Mouse (Mus musculus): ENCODE data around the gene Zcchc7.
"Not testable (repeated sequence)": the region's sequence is repeated elsewhere in the genome, so short reads cannot be mapped to it uniquely, and the experiment has no call there.

Zcchc7 gene

DNA sequence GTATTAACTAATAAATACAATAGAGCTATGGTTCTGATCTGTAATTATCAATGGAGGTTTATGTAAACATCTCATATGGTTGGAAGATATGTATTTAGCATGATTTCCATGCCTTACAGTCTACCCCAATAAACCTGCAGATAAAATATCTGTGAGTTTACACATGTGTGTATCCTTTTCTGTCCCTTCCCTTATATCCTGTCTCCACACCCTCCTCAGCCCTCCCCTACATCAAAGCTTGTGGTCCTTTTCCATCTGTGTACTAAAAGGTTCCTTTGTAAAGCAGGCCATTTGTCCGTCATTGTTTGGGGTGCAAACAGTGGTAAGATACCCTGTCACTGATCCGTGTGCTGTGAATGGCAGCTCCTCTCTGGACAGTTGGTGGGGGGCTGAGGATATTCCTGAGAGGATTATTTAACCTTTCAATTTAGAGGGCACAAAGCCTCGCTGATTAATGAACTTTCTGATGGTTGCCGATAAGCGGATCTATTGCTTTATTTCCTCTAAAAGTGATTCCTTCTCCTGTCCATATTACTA lies 161.7 kb downstream of the Zcchc7 start:
- no peak for DNase-seq (ENCODE audit: low read depth, low spot score)

DNA sequence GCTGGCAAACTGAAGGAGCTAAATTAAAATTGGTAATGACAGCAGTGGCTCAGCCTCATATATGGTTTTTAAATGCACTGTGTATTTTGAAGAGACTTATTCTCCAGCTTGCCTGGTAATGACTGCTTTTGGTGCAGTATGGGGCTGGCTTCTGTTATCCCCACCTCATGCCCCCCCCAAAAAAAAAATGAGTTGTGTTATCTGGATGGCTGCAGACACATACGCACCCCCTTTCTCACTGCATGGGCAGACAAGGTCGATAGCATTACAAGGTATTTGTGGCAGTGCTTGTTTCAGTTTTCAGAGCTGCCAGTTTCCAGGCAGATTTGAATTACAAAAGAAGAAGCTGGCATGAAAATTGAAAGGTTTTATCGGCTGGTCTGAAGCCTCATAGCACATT lies 162.2 kb downstream of the Zcchc7 start:
- no peak for DNase-seq (ENCODE audit: low read depth, low spot score)

DNA sequence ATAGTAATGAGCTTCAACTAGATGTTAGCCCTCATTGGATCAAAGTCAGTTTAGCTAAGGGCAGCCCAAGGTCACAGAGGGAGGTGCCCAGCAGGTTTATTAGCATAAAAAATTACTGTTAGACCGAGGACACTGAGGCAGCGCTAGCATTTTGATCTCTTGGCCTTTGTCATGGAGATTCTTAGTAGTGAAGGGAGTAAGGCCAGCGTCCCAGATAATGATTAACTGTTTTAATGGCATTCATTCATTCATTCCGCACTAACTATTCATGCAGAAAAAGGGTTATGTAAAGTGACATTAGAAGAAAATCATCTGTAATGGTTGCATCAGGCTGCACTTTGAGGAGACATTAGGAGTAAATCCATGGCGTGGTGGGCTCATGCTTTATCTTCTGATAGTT lies 165.2 kb downstream of the Zcchc7 start:
- DNase-seq (ENCODE audit: low read depth, low spot score): no peak

DNA sequence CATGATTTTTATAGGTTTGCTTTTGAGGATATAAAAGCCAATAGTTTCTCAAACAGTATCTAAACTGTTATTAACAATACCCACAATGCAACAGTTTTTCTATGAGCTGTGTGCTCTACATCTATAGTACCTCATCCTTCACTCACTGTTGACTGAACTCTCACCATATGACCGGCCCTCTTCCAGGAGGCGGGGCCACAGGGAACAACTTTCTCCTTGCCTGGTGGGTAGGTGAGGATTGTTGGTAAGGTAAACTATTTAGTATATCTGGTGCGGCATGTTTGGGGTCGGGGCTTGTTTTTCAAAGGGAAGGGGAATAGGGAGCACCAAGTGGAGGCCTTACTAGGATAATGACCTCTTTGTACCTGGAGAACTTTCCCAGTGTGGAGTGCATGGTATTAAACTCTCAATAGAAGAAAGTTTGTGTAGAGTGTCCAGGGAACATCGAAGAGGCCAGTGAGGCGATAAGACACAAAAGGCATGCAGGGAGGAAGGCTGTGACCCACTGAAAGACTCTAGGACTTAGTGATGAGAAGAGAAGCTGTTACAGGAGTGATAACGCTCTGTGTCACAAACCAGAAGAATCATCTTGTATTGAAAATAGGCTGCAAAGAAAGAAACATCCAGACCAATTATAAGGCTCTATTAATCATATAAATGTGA lies 166.9 kb downstream of the Zcchc7 start:
- no peak for DNase-seq (ENCODE audit: low read depth, low spot score)

DNA sequence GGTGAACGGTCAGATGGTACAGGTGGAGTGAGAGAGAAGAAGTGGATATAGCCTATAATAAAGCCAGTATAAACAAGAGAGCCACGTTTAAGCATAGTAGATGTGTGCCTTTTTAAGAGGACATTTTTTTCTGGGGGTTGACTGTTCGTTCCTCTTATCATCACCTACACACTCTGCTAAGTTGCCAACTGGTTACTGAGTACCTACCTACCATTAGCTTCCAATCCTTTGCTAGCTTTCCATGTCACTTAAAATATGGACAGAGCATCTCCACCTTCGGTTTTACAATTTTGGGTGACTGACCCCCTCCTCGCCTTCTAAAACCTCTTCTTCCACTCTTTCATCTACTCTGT lies 167.4 kb downstream of the Zcchc7 start:
- DNase-seq (ENCODE audit: low read depth, low spot score): no peak

DNA sequence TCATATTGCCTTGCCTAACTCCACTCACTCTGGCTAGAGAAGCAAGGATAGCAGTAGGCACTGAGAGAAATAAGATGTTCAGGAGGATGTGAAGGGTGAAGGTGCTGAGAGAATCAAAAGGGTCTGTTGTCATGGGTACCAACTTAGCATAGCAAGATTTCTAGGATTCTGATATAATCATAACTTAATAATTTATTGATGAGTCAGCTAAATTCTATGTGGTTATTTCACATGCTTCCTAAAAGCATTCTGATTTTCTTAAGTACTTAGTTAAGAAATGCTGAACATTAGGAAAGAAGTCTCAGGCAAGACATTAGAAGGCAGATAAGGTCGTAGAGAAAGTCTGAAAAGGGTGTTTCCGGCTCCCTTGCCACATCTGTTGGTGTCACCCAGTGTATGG lies 172.3 kb downstream of the Zcchc7 start:
- no peak for DNase-seq (ENCODE audit: low read depth, low spot score)

DNA sequence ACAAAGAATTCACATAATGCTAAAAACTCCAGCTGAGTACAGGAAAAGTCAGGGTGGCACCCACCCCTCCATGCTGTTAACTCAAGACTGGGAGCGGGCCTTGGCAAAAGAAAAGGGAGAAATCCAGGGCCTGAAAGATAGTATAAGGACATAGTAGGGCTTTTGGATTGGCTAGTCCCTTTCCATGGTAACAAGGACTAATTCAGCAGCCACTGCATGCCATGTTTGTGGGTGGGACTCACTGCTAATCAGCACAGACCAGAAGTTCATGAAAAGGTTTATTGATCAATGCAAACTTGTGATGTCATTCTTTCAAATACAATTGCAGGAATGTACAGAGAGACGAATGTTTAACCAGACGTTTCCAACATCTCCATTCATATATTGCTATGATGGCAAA lies 173.1 kb downstream of the Zcchc7 start:
- no peak for DNase-seq (ENCODE audit: low read depth, low spot score)

DNA sequence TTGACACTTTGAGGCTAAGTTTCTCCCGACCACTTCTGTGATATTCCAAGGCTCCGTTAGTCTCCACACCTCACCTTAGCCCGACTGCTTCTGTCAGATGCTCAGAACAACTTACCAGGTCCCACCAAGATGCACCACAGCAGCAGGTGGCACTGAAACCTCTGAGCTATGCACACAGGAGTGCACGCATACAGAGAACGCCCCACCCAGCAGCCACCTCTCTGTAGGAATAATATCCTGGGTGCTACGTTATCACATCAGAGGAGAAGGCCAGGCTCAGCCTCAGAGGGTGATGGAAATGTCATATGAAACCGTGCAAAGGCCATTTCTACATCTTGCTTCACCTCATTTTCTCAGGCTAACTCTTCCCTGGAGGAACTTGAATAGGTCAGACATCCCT lies 174.7 kb downstream of the Zcchc7 start:
- DNase-seq (ENCODE audit: low read depth, low spot score): no peak

DNA sequence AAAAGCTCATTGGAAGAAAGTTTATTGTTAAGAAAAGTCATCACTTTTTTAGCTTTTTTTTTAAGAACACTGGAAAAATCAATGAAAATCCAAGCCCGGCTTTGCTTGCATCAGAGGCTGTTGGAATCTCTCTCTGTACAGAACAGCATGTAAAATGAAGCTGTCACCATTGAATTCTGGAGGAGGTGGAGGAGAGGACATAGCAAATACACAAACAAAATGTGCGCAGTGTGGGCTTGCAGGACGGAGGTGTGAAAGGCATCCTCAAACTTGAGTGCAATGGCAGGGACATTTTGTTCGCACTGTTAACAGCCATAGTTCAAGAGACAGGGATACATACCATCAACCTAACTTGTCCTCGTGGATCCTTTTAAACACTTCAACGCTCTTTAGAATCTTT lies 176.1 kb downstream of the Zcchc7 start:
- DNase-seq (ENCODE audit: low read depth, low spot score): no peak

DNA sequence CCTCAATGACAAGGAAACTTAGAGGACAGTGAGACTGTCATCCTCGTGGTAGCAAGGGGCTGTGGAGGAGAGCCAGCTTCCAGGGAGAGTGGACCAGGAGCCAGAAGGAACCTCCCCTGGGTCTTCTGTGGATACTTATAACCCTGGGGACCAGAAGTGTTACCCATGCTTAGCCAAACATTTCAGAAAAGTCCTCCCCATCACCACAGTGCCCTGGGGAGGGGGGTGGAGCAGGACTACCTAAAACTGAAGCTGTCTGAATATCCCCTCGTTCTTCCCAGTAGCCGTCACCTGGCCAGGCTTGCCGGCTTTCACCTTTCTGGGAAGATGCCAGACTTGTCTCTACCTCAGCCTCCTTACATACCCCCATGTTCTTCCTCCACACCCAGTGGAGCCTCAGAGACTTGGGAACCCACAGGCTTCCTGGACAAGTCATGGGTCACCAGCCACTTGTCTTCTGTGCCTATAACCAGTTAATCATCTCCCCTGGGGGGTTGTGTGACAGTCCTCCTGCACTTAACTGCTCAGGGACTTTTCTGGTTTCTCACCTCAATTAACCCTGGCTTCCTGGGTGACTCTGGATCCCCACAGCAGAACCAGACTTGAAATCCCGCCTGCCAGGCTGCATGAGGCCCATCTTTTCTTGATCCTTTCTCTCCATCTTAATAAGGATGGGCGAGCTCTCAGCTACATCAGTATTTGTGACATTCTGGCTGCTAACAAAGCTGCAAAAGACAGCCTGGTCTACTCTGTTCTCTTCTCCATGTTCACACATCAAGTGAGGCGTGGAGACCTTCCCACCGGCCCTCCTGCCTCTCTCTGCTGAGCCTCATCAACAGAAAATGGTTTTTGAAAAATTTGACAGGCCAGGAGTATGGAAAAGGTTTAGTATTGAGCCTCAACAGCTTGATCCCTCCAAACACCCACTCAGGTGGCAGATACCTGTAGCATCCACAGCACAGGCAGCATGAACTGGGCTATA lies 183.0 kb downstream of the Zcchc7 start:
- no peak for DNase-seq (ENCODE audit: low read depth, low spot score)

DNA sequence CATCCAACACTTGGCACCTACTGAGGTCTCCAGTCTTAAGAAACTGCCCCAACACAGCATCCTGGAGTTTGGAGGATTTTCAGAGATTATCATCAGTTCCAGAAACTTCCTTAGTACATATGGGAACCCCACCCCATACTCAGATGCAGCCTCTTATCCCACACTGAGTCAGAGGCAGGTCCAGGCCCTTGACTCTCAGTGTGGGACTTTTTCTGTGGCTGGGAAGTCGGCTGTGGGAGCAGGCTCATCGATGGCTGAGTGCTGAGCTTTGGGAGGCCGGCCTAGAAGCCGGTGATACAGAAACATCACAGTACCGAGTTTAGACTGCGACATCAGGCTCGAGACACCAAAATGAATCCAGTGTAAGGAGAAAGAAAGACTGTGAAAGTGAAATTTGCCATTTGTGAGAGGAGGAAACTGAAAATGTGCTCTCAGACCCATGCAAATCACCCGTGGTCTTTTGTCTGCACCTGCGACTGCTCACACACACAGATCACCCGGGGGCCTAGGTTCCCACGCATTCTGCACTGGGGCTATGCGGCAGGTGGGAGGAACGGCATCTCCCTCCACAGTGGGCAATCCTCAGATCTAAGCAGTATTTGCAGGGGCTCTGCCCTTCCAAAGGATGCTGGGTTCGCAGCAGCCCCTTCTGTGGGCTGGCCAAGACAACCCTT lies 184.0 kb downstream of the Zcchc7 start:
- no peak for DNase-seq (ENCODE audit: low read depth, low spot score)

DNA sequence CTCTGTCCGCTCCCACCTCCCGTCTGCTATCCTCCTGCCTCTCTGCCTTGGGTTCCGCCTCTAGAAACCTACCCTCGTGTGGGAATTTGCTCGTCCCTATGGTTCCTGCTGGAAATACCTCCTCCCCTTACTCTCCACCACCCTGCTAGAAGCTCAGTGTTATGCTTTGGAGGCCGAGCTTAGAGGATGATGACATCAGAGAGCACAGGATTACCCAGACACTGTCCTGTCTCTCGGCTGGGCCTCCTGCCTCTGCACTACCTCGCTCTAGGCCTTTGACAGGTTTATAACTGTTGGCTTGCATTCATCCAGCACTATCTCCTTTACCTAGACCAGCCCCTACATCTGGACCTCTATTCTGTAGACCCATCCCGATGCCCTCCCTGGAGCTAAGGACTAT lies 184.6 kb downstream of the Zcchc7 start:
- no peak for DNase-seq (ENCODE audit: low read depth, low spot score)

DNA sequence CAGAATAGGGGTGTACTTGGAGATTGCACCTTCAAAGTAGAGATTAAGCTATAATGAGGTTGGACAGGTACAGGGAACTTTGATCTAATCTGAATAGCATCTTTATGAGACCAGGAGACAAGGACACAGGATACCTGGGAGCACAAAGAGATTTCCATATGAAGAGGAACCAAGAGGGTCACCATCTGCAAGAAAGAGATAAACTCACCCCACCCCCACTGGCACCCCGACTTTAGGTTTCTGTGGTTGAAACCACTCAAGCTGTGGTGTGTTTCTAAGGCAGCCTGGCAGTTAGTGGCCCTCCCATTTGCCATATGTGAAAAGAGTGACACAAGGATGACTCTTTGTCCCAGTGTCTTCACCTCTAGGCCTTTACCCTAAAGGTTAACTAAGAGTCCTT lies 186.6 kb downstream of the Zcchc7 start:
- DNase-seq (ENCODE audit: low read depth, low spot score): no peak

DNA sequence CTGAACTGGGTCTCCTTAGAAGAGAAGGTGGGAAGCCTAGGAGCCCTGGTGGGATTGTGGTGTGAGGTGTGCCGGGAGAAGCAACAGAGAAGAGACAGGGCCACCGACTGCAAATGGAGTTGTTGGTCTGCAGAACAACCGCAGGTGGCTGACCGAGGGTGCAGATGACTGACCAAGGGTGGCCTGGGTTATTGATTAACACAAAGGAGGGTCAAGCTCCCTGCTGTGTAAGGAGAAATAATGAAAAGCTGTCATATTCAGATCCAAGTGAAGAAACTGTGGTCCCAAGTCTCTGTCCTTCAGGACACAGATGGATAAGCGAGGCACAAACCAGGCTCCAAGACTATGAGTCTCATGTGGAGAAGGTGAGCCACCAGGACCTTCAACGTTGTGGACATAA lies 187.8 kb downstream of the Zcchc7 start:
- no peak for DNase-seq (ENCODE audit: low read depth, low spot score)

DNA sequence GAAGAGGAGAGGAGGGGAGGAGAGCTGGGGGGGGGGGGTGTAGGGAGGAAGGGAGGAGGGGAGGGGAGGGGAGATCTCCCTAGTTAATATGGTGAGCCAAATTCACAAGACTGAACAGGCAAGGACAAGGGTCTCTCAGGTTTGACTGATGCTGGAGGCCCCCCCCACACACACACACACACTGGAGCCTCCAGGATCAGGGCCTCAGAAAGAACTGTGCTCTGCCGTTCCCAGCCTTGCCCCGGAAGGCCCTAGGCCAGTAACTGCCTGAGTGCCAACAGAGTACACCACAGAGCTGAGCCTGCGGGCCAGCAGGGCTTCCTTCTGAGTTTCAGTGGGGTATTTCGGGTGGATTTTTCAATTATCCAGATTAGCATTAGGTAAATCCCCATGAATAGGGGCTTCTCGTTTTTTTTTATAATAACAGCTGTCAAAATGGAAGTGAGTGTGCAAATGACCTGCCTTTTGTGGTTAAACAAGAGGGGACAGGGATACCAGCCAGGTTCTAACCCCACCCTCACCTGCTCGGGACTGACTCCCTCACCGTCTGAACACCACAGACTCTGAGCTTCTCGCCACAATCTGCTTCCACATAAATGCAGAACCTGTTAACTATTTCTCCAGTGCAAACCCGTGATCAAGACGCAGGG lies 188.9 kb downstream of the Zcchc7 start:
- no peak for DNase-seq (ENCODE audit: low read depth, low spot score)

DNA sequence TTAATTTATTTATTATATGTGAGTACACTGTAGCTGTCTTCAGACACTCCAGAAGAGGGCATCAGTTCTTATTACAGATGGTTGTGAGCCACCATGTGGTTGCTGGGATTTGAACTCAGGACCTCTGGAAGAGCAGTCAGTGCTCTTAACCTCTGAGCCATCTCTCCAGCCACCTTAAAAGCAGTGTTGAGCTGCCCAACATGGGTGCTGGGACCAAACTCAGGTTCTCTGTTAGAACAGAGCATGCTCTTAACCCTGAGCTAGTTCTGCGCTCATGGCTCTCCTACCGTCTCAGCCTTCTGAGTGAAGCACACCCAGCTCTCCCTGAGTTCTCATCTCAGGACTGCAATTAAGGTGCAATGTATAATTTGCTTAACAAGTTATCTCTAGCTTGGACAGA lies 190.4 kb downstream of the Zcchc7 start:
- DNase-seq (ENCODE audit: low read depth, low spot score): not testable (repeated sequence)

DNA sequence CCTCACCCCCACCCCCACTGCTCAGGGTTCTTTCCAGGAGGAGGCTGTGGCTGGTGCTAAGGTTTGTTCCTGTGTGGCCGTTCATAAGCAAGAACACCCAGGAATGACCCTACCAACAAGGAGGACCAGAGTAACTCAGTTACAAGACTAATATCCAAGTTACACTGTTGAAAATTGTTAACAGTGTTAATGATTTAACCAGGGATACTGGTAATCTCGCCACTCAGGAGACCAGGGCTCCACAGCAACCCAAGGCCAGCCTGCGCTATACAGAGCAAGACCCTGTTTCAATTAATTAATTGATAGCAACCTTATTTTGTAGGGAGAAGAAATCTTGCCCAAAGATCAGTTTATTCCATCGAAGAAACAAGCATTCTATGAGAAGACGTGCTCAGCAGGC lies 191.8 kb downstream of the Zcchc7 start:
- DNase-seq (ENCODE audit: low read depth, low spot score): no peak

DNA sequence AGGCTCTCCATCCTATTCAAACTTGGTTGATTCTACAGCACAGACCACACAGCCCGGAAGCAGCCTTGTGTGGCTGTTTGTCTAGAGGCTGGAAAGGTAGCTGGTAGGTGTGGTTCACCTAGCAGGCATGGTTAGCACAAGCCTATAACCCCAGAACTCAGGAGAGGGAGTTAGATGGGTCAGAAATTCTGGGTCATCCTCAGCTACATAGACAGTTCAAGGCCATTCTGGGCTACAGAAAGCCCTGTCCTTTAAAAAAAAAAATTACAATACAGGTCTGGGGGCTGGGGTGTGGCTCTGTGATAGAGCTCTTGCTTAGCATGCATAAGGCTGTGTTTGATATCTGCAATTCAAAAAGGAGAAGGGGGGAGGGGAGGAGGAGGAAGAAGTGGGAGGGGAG lies 192.6 kb downstream of the Zcchc7 start:
- DNase-seq (ENCODE audit: low read depth, low spot score): no peak

DNA sequence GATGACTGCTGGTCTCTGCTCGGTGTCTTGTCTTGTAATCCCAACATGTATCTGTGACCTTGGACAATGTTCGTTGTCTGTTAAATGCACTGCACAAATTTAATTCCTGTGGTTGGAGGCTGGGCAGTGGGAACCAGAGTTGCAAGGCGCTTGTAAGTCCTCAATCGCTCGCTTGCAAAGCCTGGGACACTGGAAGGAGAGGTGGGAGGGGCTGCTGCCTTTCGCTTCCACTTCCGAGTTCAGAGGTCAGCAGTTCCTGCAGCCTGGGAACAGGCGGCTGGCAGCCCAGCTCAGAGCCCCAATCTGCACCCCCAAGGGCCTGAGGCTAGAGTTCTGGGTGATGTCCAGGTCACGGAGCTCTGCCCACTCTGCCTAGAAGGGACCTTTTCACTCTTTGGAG lies 197.4 kb downstream of the Zcchc7 start:
- DNase-seq (ENCODE audit: low read depth, low spot score): no peak

DNA sequence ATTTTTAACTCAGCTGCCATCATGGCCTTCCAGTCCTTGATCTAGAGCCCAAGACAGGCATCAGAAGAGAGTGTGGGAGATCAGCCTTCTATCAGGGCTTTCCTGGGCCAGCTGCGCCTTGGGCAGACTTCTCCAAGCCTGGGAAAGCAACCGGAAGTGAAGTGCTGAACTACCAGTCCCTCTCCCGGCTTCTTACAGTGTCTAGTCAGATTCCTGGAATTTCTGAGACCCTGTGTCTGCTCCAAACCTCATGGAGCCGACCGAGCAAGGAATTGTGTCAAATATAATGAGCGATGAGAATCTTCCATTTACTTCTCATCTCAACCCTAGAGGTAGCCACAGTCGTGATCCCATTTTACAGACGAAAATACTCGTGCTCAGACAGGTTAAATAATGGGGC lies 203.1 kb downstream of the Zcchc7 start:
- no peak for DNase-seq (ENCODE audit: low read depth, low spot score)

DNA sequence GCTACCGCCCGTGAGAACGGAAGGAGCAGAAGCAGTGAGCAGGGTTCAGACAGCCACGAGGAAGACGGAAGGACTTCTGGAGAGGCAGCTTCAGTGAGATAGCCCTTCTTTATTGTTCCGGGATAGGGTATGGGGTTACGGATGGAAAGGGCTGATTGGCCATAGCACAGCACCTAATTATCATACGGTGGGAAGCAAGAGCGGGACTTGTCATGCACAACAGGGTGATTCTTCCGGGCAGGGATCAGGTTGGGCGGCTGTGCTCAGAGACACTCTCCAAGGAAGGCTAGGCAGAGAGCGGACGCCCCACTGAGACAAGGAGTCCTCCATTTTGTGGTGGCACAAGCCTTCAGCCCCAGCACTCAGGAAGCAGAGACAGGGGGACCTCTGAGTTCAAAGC lies 203.5 kb downstream of the Zcchc7 start:
- DNase-seq (ENCODE audit: low read depth, low spot score): no peak

DNA sequence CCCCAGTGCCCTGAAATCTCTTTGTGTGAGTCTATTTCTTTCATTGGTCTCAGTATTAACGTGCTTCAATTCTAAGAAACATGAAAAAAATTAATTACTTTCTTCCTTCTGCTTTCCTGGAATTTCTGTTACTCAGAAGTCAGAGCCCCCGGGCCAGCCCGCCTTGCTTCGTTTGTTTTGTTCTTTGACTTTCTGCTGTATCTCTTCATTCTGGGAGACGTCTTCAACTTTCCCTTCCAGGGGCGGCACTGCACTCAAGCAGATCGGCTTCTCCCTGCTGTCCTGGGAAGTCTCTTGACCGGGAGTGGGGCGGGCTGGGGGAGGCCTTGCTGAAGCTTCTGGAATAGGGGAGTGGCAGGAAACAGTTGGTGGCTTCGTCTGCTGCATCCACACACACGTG lies 207.5 kb downstream of the Zcchc7 start:
- no peak for DNase-seq (ENCODE audit: low read depth, low spot score)

Data from 3T3-L1 (cell line).